Mouse (Mus musculus) left cerebral cortex, postnatal 4 days (tissue): ENCODE measurements at regions not wholly inside any gene's neighbourhood (a gene's known extent, or its start where the extent isn't known, plus 50 kb on each side); places are given as distances from the start of the nearest gene placed in this dataset.

ENCODE experiments used
- DNase-seq: peaks from one replicate; pipeline ENCODE4 v3.0.0-alpha.2; 2022
- intact Hi-C: fragments of 180-260 bp; cut with DNase I; formaldehyde crosslinking; loops from one replicate; pipeline ENCODE4 v1.15.1; 2025

DNA sequence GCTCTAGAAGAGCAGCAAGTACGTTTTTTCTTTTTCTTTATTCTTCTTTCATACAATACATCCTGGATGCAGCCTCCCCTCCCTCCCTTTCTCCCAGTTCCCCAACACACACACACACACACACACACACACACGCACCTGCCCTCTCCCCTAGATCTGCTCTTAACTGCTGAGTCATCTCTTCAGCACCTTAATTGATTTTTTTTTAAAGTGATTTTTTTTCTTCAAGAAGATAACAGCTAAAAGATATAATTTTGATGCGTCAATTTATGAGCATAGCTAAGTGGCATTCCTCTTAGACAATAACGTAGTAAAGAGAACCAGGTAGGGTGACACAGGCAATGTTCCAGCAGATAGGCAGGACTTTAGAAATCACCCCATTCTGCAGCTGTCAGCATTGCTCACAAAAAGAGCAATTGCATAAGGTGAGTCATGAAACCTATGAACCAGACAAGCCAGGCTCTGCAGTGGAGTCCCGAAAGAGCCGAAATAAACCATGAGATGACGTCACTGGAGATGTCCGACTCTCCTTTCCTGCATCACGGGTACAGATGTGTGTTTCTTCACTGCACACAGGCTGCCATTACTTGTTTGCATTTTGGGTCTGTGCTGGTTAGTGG lies 63.9 kb upstream of the Tnrc6a start:
- DNase-seq, result no peak
- intact Hi-C loops, result no loop called here

DNA sequence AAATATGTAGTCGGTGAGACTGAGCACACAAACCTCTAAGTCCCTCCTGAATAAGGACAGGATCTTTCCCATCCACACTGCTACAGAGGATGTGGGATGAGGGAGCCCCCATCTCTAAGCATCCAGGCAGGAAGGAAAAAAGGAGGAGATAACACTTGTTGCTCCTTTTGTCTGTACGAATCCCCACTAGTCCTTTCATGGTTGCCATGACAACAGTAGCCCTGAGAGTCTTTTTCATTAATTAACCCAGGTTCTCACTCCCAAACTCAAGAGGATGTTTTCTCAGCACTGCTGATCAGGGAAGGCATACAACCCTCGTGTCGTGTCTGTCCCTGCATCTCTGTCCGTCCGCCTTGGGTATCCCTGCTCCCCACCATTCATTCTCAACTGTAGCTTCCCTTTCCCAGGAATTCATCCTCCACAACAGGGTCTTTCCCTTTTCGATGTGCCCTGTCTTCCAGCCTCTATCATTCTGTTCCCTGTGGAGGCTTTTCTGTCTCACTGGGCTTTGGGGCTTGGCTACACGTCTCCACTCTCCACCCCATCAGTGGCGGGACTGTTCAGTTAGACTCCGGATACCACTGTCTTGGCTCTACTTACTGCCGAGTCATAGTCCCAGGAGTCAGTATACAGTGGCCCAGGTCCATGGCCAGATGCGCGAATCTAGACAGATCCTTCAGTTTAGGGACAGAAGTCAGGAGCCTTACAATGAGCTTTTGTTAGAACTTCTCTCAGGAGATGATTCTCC lies 60.2 kb upstream of the Tnrc6a start:
- DNase-seq, result no peak

GRCm38 (mm10) chr7:123065951-123066351 lies 57.7 kb upstream of the Tnrc6a start:
- intact Hi-C loops, result no loop called here
- DNase-seq, result peak; percentile 27

More for the DNA sequence above, 60.2 kb upstream of the Tnrc6a start:
- intact Hi-C loops, result no loop called here

- intact Hi-C loops, result no loop called here
- DNase-seq, result no peak
Measured at GRCm38 (mm10) chr7:123067396-123067795, 56.3 kb upstream of the Tnrc6a start.

DNA sequence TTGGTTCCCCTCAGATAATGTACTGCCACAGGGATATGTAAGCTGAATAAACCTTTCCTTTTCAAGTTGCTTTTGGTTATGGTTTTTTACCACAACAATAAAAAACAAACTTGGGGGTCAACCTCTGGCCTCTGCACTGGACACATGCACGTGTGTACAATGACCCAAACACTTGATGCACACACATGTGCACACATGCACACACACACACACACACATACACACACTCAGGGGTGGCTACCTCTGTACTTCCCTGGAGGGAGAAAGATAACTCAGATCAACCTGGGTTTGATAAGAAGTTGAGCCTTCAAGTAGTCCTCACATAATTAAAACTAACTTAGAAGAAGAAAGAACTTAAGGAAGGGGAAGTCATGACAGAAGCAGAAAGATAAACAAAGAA lies 55.4 kb upstream of the Tnrc6a start:
- no peak for DNase-seq
- intact Hi-C loops, result no loop called here

GRCm38 (mm10) chr7:123068715-123069273 lies 54.9 kb upstream of the Tnrc6a start:
- intact Hi-C loops, result no loop called here
- peak; percentile 86 for DNase-seq

DNA sequence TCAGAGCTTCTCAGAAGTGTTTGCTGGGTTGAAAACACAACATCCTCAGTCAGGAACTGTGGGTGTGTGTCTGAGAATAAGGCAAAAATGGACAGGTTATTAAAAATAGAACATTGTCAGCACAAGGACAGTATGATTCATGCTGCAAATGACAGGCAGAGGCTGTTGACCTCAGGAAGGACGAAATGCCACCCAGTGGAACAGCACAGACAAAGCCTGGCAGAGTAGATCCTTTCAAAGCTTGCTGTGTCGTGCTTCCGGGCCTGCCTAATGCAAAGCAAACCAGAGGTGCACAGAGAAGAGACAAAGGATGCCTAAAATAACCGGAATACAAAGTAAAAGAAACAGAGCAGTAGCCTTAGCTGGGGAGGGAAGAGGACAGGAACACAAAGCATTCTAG lies 54.4 kb upstream of the Tnrc6a start:
- DNase-seq, result no peak
- intact Hi-C loops, result no loop called here

DNA sequence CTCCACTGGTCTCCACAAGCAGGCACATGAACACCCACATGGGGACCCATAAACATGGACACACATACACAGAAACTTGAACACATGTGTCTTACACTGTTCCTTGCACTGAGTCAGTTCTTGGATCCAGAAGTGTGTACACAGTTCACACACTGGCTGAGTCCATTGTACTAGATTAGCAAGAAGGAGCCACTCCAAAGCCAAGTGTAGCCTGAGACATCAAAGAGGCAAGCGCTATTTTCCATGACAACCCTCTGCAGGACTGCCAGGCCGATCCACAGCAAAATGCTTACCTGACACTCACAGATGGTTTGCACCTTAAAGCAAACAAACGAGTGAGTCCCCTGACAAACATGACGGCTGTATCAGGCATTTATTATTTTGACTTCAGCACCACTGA lies 52.8 kb upstream of the Tnrc6a start:
- intact Hi-C loops, result no loop called here
- DNase-seq, result no peak
